Comparison of ENCODE assay signal across 16 mouse cellular contexts in the genomic region with DNA sequence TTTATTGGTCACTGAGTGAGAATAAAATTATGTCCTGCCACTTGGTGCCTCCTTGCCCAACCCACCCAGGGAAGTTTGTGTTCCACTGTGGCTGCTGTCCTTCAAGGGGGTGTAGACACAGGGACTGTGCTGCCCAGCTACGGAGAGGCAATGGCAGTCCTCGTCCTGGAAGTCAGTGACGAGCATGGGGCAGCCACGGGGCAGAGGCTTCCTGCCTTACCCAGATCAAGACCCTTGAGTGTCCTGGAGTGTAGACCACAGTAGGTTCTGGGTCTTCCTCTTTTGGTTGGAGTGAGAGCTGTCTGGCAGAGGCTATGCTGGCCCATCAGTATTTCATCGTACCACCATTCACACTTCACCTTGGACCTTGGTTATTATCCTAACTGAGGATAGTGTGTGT.
"Had no signal": no experiment of that assay in that cellular context is flagged by ENCODE, and none has a peak within 500 bp of the region (broad histone marks: within the 10 kb centered on the region; RNA-seq: fewer than 3 reads in every experiment).

No protein-coding gene starts in this region.

- H3K4me1 ChIP-seq: midbrain, embryonic 15.5 days had no signal

- H3K4me3 ChIP-seq: midbrain, embryonic 13.5 days; midbrain, embryonic 15.5 days; neural tube, embryonic 12.5 days had no signal

- H3K9ac ChIP-seq: lung, embryonic 14.5 days; midbrain, embryonic 13.5 days; midbrain, embryonic 15.5 days; neural tube, embryonic 12.5 days had no signal

- ATAC-seq: midbrain, embryonic 13.5 days; midbrain, embryonic 15.5 days had no signal

- H3K4me2 ChIP-seq: lung, embryonic 14.5 days; midbrain, embryonic 11.5 days; midbrain, embryonic 13.5 days; midbrain, embryonic 15.5 days; neural tube, embryonic 12.5 days had no signal

- DNase-seq: lung, adult 18-20 months; lung, embryonic 14.5 days; lung, postnatal 10 days; lung, postnatal 4 days; retina, postnatal 1 day; right cerebral cortex, adult 18-20 months; right cerebral cortex, postnatal 25 days; right cerebral cortex, postnatal 4 days; spleen, adult 18-20 months; thymus, adult 18-20 months; thymus, postnatal 14 days; thymus, postnatal 36 days had no signal

- H3K27ac ChIP-seq: midbrain, embryonic 13.5 days; midbrain, embryonic 15.5 days; neural tube, embryonic 12.5 days had no signal

- H3K36me3 ChIP-seq: midbrain, embryonic 13.5 days; midbrain, embryonic 15.5 days; neural tube, embryonic 12.5 days had no signal

- H3K27me3 ChIP-seq: midbrain, embryonic 13.5 days; midbrain, embryonic 15.5 days; neural tube, embryonic 12.5 days had no signal

- H3K9me3 ChIP-seq: midbrain, embryonic 13.5 days; midbrain, embryonic 15.5 days; neural tube, embryonic 12.5 days had no signal
